Mouse (Mus musculus) hindbrain, embryonic 13.5 days (tissue): ENCODE data around the gene Etfdh. TPM values are rescaled to one million over a fixed set of nuclear protein-coding genes. Genes with fewer than 3 reads are reported as not detected.

Source experiments
- ATAC-seq: fragments of 200-750 bp; cut with Nextera tagmentation; 2 replicates; pipeline ENCODE4 v1.8.0; 2017; ENCODE audit warnings: moderate TSS enrichment; ENCODE audit not compliant: low FRiP score
- H3K27ac ChIP-seq: fragments of 300-500 bp; sonication (generic); 2 replicates; pipeline ENCODE4 v1.5.1; 2015; ENCODE audit warnings: inconsistent platforms, mild to moderate bottlenecking, moderate library complexity
- H3K27me3 ChIP-seq: fragments of 300-500 bp; sonication (generic); 2 replicates; pipeline ENCODE4 v1.6.1; 2015; ENCODE audit warnings: mild to moderate bottlenecking, inconsistent platforms
- H3K36me3 ChIP-seq: fragments of 300-500 bp; sonication (generic); 2 replicates; pipeline ENCODE4 v1.6.1; 2015; ENCODE audit warnings: mild to moderate bottlenecking, inconsistent platforms
- H3K4me1 ChIP-seq: fragments of 300-500 bp; sonication (generic); replicated peaks from 2 replicates; pipeline ENCODE4 v1.6.1; 2015; ENCODE audit warnings: inconsistent platforms
- H3K4me2 ChIP-seq: fragments of 300-500 bp; sonication (generic); 2 replicates; pipeline ENCODE4 v1.6.1; 2015; ENCODE audit warnings: inconsistent platforms, mild to moderate bottlenecking, moderate library complexity
- H3K4me3 ChIP-seq: fragments of 300-500 bp; sonication (generic); 2 replicates; pipeline ENCODE4 v1.5.1; 2015; ENCODE audit warnings: mild to moderate bottlenecking, inconsistent platforms
- H3K9ac ChIP-seq: fragments of 300-500 bp; sonication (generic); 2 replicates; pipeline ENCODE4 v1.6.1; 2015; ENCODE audit warnings: mild to moderate bottlenecking, inconsistent platforms
- H3K9me3 ChIP-seq: fragments of 300-500 bp; sonication (generic); 2 replicates; pipeline ENCODE4 v1.6.1; 2016; ENCODE audit warnings: inconsistent platforms
- WGBS: fragments of 180-500 bp; shearing (Covaris S2); methylation state at CpG from one replicate; pipeline ENCODE4 v1.1.7; 2015; 5-methylcytosine and 5-hydroxymethylcytosine counted together
- polyA plus RNA-seq: library from polyadenylated mRNA; unstranded; fragments of >200 nt; fragmentation: Nextera tagmentation; extraction: Ambion mirVana; gene quantifications from 2 replicates; pipeline ENCODE4 v1.2.1, GENCODE M21; 2015

Gene Etfdh
- polyA plus RNA-seq, 1 experiment from 2014 or later = 46.0 TPM

GRCm38 (mm10) chr3:79561784-79562715, 67.2 kb downstream of the Etfdh start:
- peaks cover 26% of the 10 kb centered on the region for H3K4me1 ChIP-seq
- no peaks in the 10 kb centered on the region for H3K9me3 ChIP-seq
- H3K9ac ChIP-seq = no peak overlapping the region
- no peaks in the 10 kb centered on the region for H3K36me3 ChIP-seq
- H3K27ac ChIP-seq = no peak overlapping the region
- no peak overlapping the region for H3K4me2 ChIP-seq
- H3K4me3 ChIP-seq = no peak overlapping the region
- WGBS = 77% methylated on average over 10 of the region's 10 CpGs
- no peak for ATAC-seq
- no peaks in the 10 kb centered on the region for H3K27me3 ChIP-seq

- no peaks in the 10 kb centered on the region for H3K36me3 ChIP-seq
- no peak overlapping the region for H3K27ac ChIP-seq
- no peak overlapping the region for H3K9ac ChIP-seq
- H3K4me1 ChIP-seq = peaks cover 14% of the 10 kb centered on the region
- ATAC-seq = no peak
- H3K4me3 ChIP-seq = no peak overlapping the region
- H3K9me3 ChIP-seq = no peaks in the 10 kb centered on the region
- WGBS = 94% methylated on average over 6 of the region's 6 CpGs
- H3K4me2 ChIP-seq = no peak overlapping the region
- H3K27me3 ChIP-seq = no peaks in the 10 kb centered on the region
Measured at GRCm38 (mm10) chr3:79560555-79560954, 68.7 kb downstream of the Etfdh start.

DNA sequence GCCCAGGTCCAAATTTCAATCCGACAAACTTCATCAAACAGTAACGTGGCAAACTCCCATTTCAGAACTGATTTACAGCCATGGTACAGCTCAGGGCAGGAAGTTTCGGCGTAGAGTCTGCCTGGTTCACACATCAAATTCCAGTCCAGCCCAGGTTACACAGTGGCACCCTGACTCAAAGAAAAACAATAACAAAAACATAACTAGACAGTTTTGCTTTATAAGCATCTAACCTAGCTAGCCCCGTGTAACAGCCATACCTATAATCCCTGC, 69.6 kb downstream of the Etfdh start:
- ATAC-seq = no peak
- peaks cover 8% of the 10 kb centered on the region for H3K4me1 ChIP-seq
- no peak overlapping the region for H3K27ac ChIP-seq
- no peaks in the 10 kb centered on the region for H3K27me3 ChIP-seq
- H3K4me2 ChIP-seq = no peak overlapping the region
- WGBS = 89% methylated on average over 5 of the region's 5 CpGs
- no peaks in the 10 kb centered on the region for H3K36me3 ChIP-seq
- H3K9me3 ChIP-seq = no peaks in the 10 kb centered on the region
- H3K9ac ChIP-seq = no peak overlapping the region
- H3K4me3 ChIP-seq = no peak overlapping the region

DNA sequence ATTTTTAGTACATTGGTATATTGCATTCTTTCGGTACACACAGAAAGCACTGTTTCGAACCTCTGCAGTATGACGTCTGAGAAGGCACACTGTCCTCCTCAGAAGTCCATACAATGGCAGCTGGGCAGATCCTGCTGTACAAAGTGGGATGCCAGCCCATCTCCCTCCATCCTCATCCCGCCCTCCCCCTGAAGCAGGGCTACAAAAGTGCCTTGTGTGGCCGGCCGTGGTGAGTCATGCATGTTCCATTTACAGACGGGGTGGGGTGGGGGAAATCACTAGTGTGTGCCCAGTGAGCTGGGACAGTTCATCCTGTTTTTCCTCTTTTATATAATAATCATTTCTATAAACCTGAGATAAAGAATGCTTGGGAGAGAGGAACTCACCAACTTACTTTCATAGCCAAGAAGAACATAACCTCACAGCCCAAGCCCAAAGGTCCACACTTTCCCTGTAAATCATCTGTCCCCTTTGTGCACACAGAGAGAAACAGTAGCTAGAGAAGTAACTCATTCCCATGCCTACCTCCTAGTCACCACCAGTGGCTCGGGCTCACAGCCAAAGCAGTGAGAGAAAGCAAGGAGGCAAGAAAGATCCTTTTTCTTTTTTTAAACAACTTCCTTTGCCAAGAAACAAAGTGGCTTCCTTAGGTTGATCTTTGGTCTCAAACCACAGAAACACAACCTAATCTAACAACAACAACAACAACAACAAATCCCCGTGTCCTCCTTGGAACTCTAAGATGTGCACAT, 70.1 kb downstream of the Etfdh start:
- H3K9me3 ChIP-seq = no peaks in the 10 kb centered on the region
- no peaks in the 10 kb centered on the region for H3K27me3 ChIP-seq
- peaks cover 8% of the 10 kb centered on the region for H3K4me1 ChIP-seq
- no peak overlapping the region for H3K4me2 ChIP-seq
- no peaks in the 10 kb centered on the region for H3K36me3 ChIP-seq
- peak overlapping the region; percentile 58 for H3K27ac ChIP-seq
- H3K9ac ChIP-seq = no peak overlapping the region
- peak; percentile 61 for ATAC-seq
- no peak overlapping the region for H3K4me3 ChIP-seq
- 78% methylated on average over 9 of the region's 9 CpGs for WGBS

DNA sequence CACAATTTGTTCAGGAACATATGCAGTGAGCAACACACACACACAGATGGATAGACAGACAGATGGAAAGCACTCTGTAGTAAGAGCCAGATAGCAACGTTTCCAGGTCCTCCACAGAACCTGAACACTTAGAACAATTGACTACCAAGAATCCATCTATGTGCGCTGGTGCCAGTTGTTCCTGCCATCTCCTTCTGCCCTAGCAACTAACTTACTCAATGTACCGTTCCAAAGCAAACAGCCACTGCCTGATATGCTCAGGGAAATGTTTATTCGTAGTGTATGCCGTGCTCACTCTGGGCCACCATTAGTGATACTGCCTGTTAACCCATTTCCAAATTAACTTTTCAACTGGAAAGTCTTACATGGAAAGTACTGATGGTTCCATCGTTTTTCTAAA, 74.2 kb downstream of the Etfdh start:
- H3K4me2 ChIP-seq = no peak overlapping the region
- H3K4me1 ChIP-seq = peaks cover 7% of the 10 kb centered on the region
- no peaks in the 10 kb centered on the region for H3K36me3 ChIP-seq
- no peaks in the 10 kb centered on the region for H3K9me3 ChIP-seq
- H3K4me3 ChIP-seq = no peak overlapping the region
- no peaks in the 10 kb centered on the region for H3K27me3 ChIP-seq
- WGBS = 92% methylated on average over 6 of the region's 6 CpGs
- no peak for ATAC-seq
- H3K9ac ChIP-seq = no peak overlapping the region
- no peak overlapping the region for H3K27ac ChIP-seq

Other genes with a start within 250 kb of the Etfdh start
- 4.7 and 6.1 TPM in 2 replicates for gene Fnip2, start 61.7 kb downstream of the Etfdh start, polyA plus RNA-seq
- gene Ppid, start 38.2 kb downstream of the Etfdh start, polyA plus RNA-seq = 153 and 155 TPM in 2 replicates
- gene 4930579G24Rik, start 421 bp downstream of the Etfdh start, polyA plus RNA-seq = 9.0 and 10.5 TPM in 2 replicates
- 0.04 TPM in 2 replicates for gene Rxfp1, start 108.4 kb upstream of the Etfdh start, polyA plus RNA-seq
- gene Tmem144, start 223.3 kb upstream of the Etfdh start, polyA plus RNA-seq = 1.1 and 1.4 TPM in 2 replicates